Mouse (Mus musculus) liver, embryonic 14.5 days (tissue): ENCODE measurements around the gene Mprip.

Experiments used
- CTCF ChIP-seq: IDR thresholded peaks from 2 replicates; pipeline ENCODE4 v1.5.1; 2016; ENCODE audit warnings: antibody characterized with exemption, low read depth, control low read depth
- EP300 ChIP-seq: IDR thresholded peaks from 2 replicates; pipeline ENCODE4 v1.6.1; 2016; ENCODE audit warnings: antibody characterized with exemption, low read depth

DNA sequence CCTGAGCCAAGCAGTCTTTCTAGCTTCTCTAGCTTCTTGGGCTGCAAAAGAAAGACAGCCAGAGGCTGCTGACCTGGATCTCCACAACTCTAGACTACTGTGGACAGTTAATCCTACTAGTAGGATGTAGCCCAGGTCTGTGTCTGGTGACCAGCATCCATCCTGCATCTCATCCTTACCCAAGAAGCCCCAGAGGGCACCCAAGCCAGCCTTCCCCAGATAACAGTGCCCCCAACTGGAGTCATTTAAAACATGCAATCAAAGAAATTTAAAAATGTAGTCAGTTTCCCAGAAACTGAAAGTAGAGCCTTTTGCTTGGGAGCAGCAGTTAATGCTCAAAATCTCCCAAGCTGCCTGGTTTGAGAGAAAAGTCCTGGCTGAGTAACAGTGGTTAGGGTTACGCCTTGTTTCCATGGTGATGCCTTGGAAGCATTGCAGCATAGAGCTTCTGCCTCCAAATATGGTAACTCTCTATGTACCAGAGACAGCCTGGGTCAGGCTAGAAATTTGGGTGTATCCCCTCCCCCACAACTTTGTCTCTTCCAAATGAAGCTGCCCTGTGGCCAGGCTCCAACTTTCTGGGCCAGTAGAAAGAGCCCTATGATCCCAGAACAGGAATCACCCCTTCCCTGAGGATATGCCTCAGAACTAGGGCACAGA lies 71.4 kb downstream of the Mprip start:
- TF ChIP-seq EP300 (no peak), CTCF (no peak)
